Mouse (Mus musculus): ENCODE data around the gene Fcgr1.
"Not testable (repeated sequence)": the region's sequence is repeated elsewhere in the genome, so short reads cannot be mapped to it uniquely, and the experiment has no call there.

DNA sequence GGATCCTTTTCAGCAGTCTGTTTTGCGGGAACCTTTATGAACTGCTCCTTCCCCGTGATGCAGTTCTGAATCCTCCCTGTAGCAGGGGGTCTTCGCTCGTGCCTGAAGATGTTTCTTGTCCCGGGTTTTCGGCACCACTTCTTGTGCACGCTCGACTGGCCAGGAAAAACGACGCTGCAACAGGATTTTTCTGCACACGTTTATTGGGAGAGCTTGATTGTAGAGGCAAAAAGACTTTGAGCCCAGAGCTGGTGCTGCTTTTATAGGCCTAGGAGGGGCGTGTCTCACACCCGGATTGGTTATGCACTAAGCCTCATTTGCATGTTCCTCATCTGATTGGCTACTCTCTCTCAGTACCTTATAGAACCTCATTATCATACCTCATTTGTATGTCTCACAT, 26.2 kb upstream of the Fcgr1 start:
- TF ChIP-seq EP300, CTCF (IDR thresholded peaks at IDR 0.05): not testable (repeated sequence)

All from lung, postnatal 0 days (tissue).